Mouse (Mus musculus): ENCODE results near the gene Tm7sf3. TPM values are rescaled to one million over a fixed set of nuclear protein-coding genes. Genes with fewer than 3 reads are reported as not detected.
A peak's percentile ranks its signal among the peaks of the same experiment; 100 is the strongest.

Tm7sf3 gene
- polyA plus RNA-seq, 1 experiment from 2014 or later, result 29.9 TPM

- H3K27me3 ChIP-seq (ENCODE audit: control insufficient read depth, insufficient read depth, low read depth, low read length), result no peaks in the 10 kb centered on the region
- peak; percentile 65; the same call in 1 of the 2 replicates for ATAC-seq (ENCODE audit: low read depth)
- no peaks in the 10 kb centered on the region for H3K4me1 ChIP-seq (replicated peaks; ENCODE audit: control insufficient read depth, insufficient read depth, low read length)
- H3K9ac ChIP-seq (ENCODE audit: low read length), result no peak overlapping the region
- H3K36me3 ChIP-seq (ENCODE audit: control insufficient read depth, insufficient read depth, low read length), result no peaks in the 10 kb centered on the region
- H3K4me2 ChIP-seq (ENCODE audit: low read depth, low read length), result no peak overlapping the region
- H3K27ac ChIP-seq (ENCODE audit: low read length), result no peak overlapping the region
- no peaks in the 10 kb centered on the region for H3K9me3 ChIP-seq (ENCODE audit: control insufficient read depth, low read length)
- no peak overlapping the region for H3K4me3 ChIP-seq (ENCODE audit: low read length)
- 64% methylated on average over 4 of the region's 4 CpGs for WGBS
Measured at GRCm38 (mm10) chr6:146674881-146675536, 32.4 kb upstream of the Tm7sf3 start.

DNA sequence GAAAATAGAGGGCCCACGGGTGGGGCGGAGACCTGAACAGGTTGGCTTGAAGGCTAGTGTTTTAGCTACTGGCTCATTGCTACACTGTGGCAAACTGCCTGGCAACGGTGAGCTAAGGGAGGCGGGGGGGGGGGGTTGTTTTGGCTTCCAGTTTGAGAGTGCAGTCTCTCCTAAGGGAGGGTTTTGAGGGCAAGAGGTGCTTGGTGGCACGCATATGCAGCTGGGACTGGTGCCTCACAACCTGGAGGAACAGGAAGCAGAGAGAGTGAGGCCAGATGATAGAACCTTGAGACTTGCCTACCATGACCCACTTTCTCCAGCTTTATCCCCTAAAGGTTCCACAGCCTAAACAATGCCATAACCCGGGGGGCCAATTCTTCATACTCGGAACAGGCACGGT lies 31.8 kb upstream of the Tm7sf3 start:
- WGBS, result 79% methylated on average over 8 of the region's 8 CpGs
- Histone ChIP-seq H3K27me3 (ENCODE audit: control insufficient read depth, insufficient read depth, low read depth, low read length) (no peaks in the 10 kb centered on the region), H3K9ac (ENCODE audit: low read length) (no peak overlapping the region), H3K4me2 (ENCODE audit: low read depth, low read length) (no peak overlapping the region), H3K4me3 (ENCODE audit: low read length) (no peak overlapping the region), H3K27ac (ENCODE audit: low read length) (no peak overlapping the region), H3K36me3 (ENCODE audit: control insufficient read depth, insufficient read depth, low read length) (no peaks in the 10 kb centered on the region), H3K4me1 (replicated peaks; ENCODE audit: control insufficient read depth, insufficient read depth, low read length) (no peaks in the 10 kb centered on the region), H3K9me3 (ENCODE audit: control insufficient read depth, low read length) (no peaks in the 10 kb centered on the region)
- ATAC-seq (ENCODE audit: low read depth), result no peak

- no peak overlapping the region for H3K4me2 ChIP-seq (ENCODE audit: low read depth, low read length)
- no peak for ATAC-seq (ENCODE audit: low read depth)
- H3K9me3 ChIP-seq (ENCODE audit: control insufficient read depth, low read length), result no peaks in the 10 kb centered on the region
- no peaks in the 10 kb centered on the region for H3K27me3 ChIP-seq (ENCODE audit: control insufficient read depth, insufficient read depth, low read depth, low read length)
- no peak overlapping the region for H3K9ac ChIP-seq (ENCODE audit: low read length)
- 77% methylated on average over 4 of the region's 4 CpGs for WGBS
- no peak overlapping the region for H3K27ac ChIP-seq (ENCODE audit: low read length)
- no peak overlapping the region for H3K4me3 ChIP-seq (ENCODE audit: low read length)
- no peaks in the 10 kb centered on the region for H3K36me3 ChIP-seq (ENCODE audit: control insufficient read depth, insufficient read depth, low read length)
- no peaks in the 10 kb centered on the region for H3K4me1 ChIP-seq (replicated peaks; ENCODE audit: control insufficient read depth, insufficient read depth, low read length)
Measured at GRCm38 (mm10) chr6:146673696-146674095, 31.1 kb upstream of the Tm7sf3 start.

DNA sequence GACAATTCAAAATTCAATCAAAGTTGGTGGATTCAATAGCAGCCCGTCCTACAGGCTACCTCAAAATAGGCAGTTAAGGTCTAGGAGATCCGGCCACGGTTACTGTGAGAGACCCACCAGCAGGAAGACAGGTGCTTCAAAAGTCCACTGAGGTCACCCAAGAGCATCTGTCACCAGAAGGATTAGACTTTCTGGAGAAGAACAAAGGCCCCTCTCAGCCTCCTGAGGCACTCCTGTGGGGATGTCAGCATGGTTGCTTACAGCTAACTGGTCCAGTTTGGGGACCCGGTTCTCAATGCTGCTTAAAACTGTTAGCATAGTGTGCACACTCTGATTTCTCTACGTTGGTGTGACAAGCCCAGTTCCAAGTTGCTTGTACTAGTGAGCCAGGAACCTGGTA lies 29.5 kb upstream of the Tm7sf3 start:
- Histone ChIP-seq H3K27ac (ENCODE audit: low read length) (no peak overlapping the region), H3K4me2 (ENCODE audit: low read depth, low read length) (no peak overlapping the region), H3K36me3 (ENCODE audit: control insufficient read depth, insufficient read depth, low read length) (no peaks in the 10 kb centered on the region), H3K9ac (ENCODE audit: low read length) (no peak overlapping the region), H3K27me3 (ENCODE audit: control insufficient read depth, insufficient read depth, low read depth, low read length) (no peaks in the 10 kb centered on the region), H3K9me3 (ENCODE audit: control insufficient read depth, low read length) (no peaks in the 10 kb centered on the region), H3K4me1 (replicated peaks; ENCODE audit: control insufficient read depth, insufficient read depth, low read length) (no peaks in the 10 kb centered on the region), H3K4me3 (ENCODE audit: low read length) (no peak overlapping the region)
- ATAC-seq (ENCODE audit: low read depth), result no peak
- 47% methylated on average over 5 of the region's 5 CpGs for WGBS

- H3K4me2 ChIP-seq (ENCODE audit: low read depth, low read length), result no peak overlapping the region
- H3K9ac ChIP-seq (ENCODE audit: low read length), result no peak overlapping the region
- no peak overlapping the region for H3K27ac ChIP-seq (ENCODE audit: low read length)
- H3K4me3 ChIP-seq (ENCODE audit: low read length), result no peak overlapping the region
- no peaks in the 10 kb centered on the region for H3K4me1 ChIP-seq (replicated peaks; ENCODE audit: control insufficient read depth, insufficient read depth, low read length)
- no peak for ATAC-seq (ENCODE audit: low read depth)
- no peaks in the 10 kb centered on the region for H3K27me3 ChIP-seq (ENCODE audit: control insufficient read depth, insufficient read depth, low read depth, low read length)
- no peaks in the 10 kb centered on the region for H3K36me3 ChIP-seq (ENCODE audit: control insufficient read depth, insufficient read depth, low read length)
- WGBS, result 60% methylated on average over 15 of the region's 15 CpGs
- no peaks in the 10 kb centered on the region for H3K9me3 ChIP-seq (ENCODE audit: control insufficient read depth, low read length)
Measured at GRCm38 (mm10) chr6:146670956-146671855, 28.6 kb upstream of the Tm7sf3 start.

DNA sequence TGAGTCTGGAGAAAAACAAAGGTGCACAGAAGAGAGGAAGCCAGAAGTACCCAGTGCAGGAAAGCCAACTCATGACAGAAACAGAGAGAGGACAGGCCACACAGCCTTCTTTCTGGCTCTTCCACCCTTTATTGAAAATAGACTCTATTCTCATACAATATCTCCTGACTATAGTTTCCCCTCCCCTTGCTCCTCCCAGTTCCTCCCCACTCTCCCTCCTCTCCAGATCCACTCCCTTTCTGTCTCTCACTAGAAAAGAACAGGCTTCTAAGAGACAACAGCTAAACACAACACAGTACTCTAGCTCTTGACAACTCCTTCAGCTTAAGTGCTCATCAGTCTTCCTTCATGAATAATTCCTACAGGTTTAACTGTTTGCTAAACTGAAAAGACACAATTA lies 26.0 kb upstream of the Tm7sf3 start:
- no peaks in the 10 kb centered on the region for H3K36me3 ChIP-seq (ENCODE audit: control insufficient read depth, insufficient read depth, low read length)
- H3K9me3 ChIP-seq (ENCODE audit: control insufficient read depth, low read length), result no peaks in the 10 kb centered on the region
- no peak overlapping the region for H3K4me2 ChIP-seq (ENCODE audit: low read depth, low read length)
- H3K27me3 ChIP-seq (ENCODE audit: control insufficient read depth, insufficient read depth, low read depth, low read length), result no peaks in the 10 kb centered on the region
- no peak for ATAC-seq (ENCODE audit: low read depth)
- H3K9ac ChIP-seq (ENCODE audit: low read length), result no peak overlapping the region
- H3K4me1 ChIP-seq (replicated peaks; ENCODE audit: control insufficient read depth, insufficient read depth, low read length), result no peaks in the 10 kb centered on the region
- H3K4me3 ChIP-seq (ENCODE audit: low read length), result no peak overlapping the region
- no peak overlapping the region for H3K27ac ChIP-seq (ENCODE audit: low read length)

DNA sequence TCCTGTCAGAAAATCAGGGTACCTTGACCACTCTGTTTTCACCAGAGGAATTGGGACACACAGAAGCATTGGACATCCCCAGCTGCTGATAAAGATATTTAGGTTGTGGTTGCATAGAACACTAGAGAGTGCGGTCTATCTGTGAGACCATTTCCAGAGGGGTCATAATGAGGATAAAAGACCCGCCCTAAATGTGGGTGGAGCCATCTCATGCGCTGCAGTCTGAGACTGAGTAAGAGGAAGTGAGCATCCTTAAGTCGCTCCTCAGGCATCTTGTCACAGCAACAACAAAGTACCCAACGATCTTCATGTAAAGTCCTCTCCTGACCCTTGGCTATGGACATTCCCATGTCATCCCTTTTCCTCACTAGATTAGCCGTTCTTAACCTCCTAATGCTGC lies 24.2 kb upstream of the Tm7sf3 start:
- H3K9ac ChIP-seq (ENCODE audit: low read length), result no peak overlapping the region
- H3K9me3 ChIP-seq (ENCODE audit: control insufficient read depth, low read length), result no peaks in the 10 kb centered on the region
- 66% methylated on average over 6 of the region's 6 CpGs for WGBS
- H3K4me2 ChIP-seq (ENCODE audit: low read depth, low read length), result no peak overlapping the region
- no peaks in the 10 kb centered on the region for H3K4me1 ChIP-seq (replicated peaks; ENCODE audit: control insufficient read depth, insufficient read depth, low read length)
- ATAC-seq (ENCODE audit: low read depth), result no peak
- no peak overlapping the region for H3K27ac ChIP-seq (ENCODE audit: low read length)
- no peaks in the 10 kb centered on the region for H3K36me3 ChIP-seq (ENCODE audit: control insufficient read depth, insufficient read depth, low read length)
- H3K4me3 ChIP-seq (ENCODE audit: low read length), result no peak overlapping the region
- H3K27me3 ChIP-seq (ENCODE audit: control insufficient read depth, insufficient read depth, low read depth, low read length), result no peaks in the 10 kb centered on the region

DNA sequence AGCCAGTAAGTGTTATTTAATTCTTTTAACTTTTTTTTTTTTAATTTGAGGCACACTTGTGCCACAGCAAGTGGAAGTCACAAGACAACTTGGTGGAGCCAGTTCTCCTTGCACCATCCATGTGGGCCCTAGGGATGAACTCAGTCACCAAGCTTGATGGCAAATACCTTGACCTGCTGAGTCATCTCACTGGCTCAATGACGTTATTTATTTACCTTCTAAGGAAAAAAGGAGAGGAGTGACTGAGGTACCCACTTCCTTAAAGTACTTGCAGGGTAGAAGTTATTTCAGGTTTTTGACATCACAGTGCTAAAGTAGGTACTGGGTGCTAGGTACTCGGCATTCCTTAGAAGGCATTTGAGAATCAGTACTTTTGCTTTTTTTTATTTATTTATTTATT lies 22.8 kb upstream of the Tm7sf3 start:
- WGBS, result 65% methylated on average over 2 of the region's 2 CpGs
- no peak overlapping the region for H3K9ac ChIP-seq (ENCODE audit: low read length)
- no peak overlapping the region for H3K27ac ChIP-seq (ENCODE audit: low read length)
- H3K4me3 ChIP-seq (ENCODE audit: low read length), result no peak overlapping the region
- H3K27me3 ChIP-seq (ENCODE audit: control insufficient read depth, insufficient read depth, low read depth, low read length), result no peaks in the 10 kb centered on the region
- ATAC-seq (ENCODE audit: low read depth), result no peak
- no peaks in the 10 kb centered on the region for H3K4me1 ChIP-seq (replicated peaks; ENCODE audit: control insufficient read depth, insufficient read depth, low read length)
- H3K36me3 ChIP-seq (ENCODE audit: control insufficient read depth, insufficient read depth, low read length), result no peaks in the 10 kb centered on the region
- no peaks in the 10 kb centered on the region for H3K9me3 ChIP-seq (ENCODE audit: control insufficient read depth, low read length)
- no peak overlapping the region for H3K4me2 ChIP-seq (ENCODE audit: low read depth, low read length)

GRCm38 (mm10) chr6:146664917-146665316 lies 22.3 kb upstream of the Tm7sf3 start:
- Histone ChIP-seq H3K27me3 (ENCODE audit: control insufficient read depth, insufficient read depth, low read depth, low read length) (no peaks in the 10 kb centered on the region), H3K27ac (ENCODE audit: low read length) (no peak overlapping the region), H3K4me2 (ENCODE audit: low read depth, low read length) (no peak overlapping the region), H3K4me3 (ENCODE audit: low read length) (no peak overlapping the region), H3K9ac (ENCODE audit: low read length) (no peak overlapping the region), H3K36me3 (ENCODE audit: control insufficient read depth, insufficient read depth, low read length) (no peaks in the 10 kb centered on the region), H3K4me1 (replicated peaks; ENCODE audit: control insufficient read depth, insufficient read depth, low read length) (no peaks in the 10 kb centered on the region), H3K9me3 (ENCODE audit: control insufficient read depth, low read length) (no peaks in the 10 kb centered on the region)
- 91% methylated on average over 5 of the region's 5 CpGs for WGBS
- no peak for ATAC-seq (ENCODE audit: low read depth)
